Mouse (Mus musculus) kidney, embryonic 15.5 days (tissue): ENCODE results near the gene Col6a1. TPM values are rescaled to one million over a fixed set of nuclear protein-coding genes. Genes with fewer than 3 reads are reported as not detected.
A peak's percentile ranks its signal among the peaks of the same experiment; 100 is the strongest.

Source experiments
- ATAC-seq: fragments of 200-750 bp; cut with Nextera tagmentation; replicated peaks from 2 replicates; pipeline ENCODE4 v1.8.0; 2017; ENCODE audit warnings: moderate TSS enrichment; ENCODE audit not compliant: low FRiP score
- H3K27ac ChIP-seq: fragments of 300-500 bp; sonication (generic); 2 replicates; pipeline ENCODE4 v1.5.1; 2015; ENCODE audit warnings: mild to moderate bottlenecking, inconsistent platforms
- H3K27me3 ChIP-seq: fragments of 300-500 bp; sonication (generic); 2 replicates; pipeline ENCODE4 v1.6.1; 2015; ENCODE audit warnings: inconsistent platforms
- H3K36me3 ChIP-seq: fragments of 300-500 bp; sonication (generic); 2 replicates; pipeline ENCODE4 v1.6.1; 2015; ENCODE audit warnings: inconsistent platforms
- H3K4me1 ChIP-seq: fragments of 300-500 bp; sonication (generic); 2 replicates; pipeline ENCODE4 v1.6.1; 2015; ENCODE audit warnings: inconsistent platforms
- H3K4me2 ChIP-seq: fragments of 300-500 bp; sonication (generic); 2 replicates; pipeline ENCODE4 v1.6.1; 2015; ENCODE audit warnings: moderate library complexity, mild to moderate bottlenecking, inconsistent platforms
- H3K4me3 ChIP-seq: fragments of 300-500 bp; sonication (generic); replicated peaks from 2 replicates; pipeline ENCODE4 v1.5.1; 2015; ENCODE audit warnings: mild to moderate bottlenecking, inconsistent platforms
- H3K9ac ChIP-seq: fragments of 300-500 bp; sonication (generic); 2 replicates; pipeline ENCODE4 v1.6.1; 2015; ENCODE audit warnings: mild to moderate bottlenecking, inconsistent platforms
- H3K9me3 ChIP-seq: fragments of 300-500 bp; sonication (generic); replicated peaks from 2 replicates; pipeline ENCODE4 v1.6.1; 2016; ENCODE audit warnings: inconsistent platforms
- WGBS: fragments of 180-500 bp; shearing (Covaris S2); methylation state at CpG from one replicate; pipeline ENCODE4 v1.1.7; 2015; ENCODE audit warnings: mixed read lengths; 5-methylcytosine and 5-hydroxymethylcytosine counted together
- polyA plus RNA-seq: library from polyadenylated mRNA; unstranded; fragments of >200 nt; fragmentation: Nextera tagmentation; extraction: Ambion mirVana; gene quantifications from 2 replicates; pipeline ENCODE4 v1.2.1, GENCODE M21; 2015

Col6a1 gene
- polyA plus RNA-seq, 1 experiment from 2014 or later: 112 TPM

DNA sequence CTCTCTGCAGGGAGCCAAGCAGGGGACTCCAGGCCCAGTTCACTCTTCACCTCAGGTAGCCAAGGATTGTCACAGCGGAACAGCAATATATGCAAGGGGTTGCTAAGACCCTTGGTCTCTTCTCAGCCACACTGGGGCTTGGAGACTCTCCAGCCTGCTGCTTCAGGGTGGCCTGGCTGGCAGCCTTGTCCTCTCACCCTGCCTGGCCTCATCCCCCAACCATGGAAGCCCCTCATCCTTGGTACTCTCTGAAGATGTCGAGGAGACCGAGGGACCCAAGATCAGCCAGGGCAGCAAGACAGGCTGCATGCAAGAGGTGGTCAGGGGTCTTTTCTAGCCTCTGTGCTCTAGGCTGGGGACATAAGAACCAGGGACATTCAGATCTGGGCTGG lies 7.7 kb upstream of the Col6a1 start:
- Histone ChIP-seq H3K9me3 (no peaks in the 10 kb centered on the region), H3K4me2 (peak overlapping the region; percentile 43), H3K36me3 (no peaks in the 10 kb centered on the region), H3K4me3 (0 out of 2 replicates have a peak overlapping the region, but pooled peaks have one; percentile 8), H3K9ac (0 out of 2 replicates have a peak overlapping the region, but pooled peaks have one; percentile 29), H3K27me3 (no peaks in the 10 kb centered on the region), H3K4me1 (peaks cover 28% of the 10 kb centered on the region), H3K27ac (peak overlapping the region; percentile 85)
- WGBS: 48% methylated on average over 3 of the region's 3 CpGs
- ATAC-seq: no peak

GRCm38 (mm10) chr10:76732881-76733676 lies 7.1 kb upstream of the Col6a1 start:
- 14% methylated on average over 17 of the region's 17 CpGs for WGBS
- no peaks in the 10 kb centered on the region for H3K9me3 ChIP-seq
- no peaks in the 10 kb centered on the region for H3K36me3 ChIP-seq
- H3K4me3 ChIP-seq: 0 out of 2 replicates have a peak overlapping the region, but pooled peaks have one; percentile 8
- H3K4me1 ChIP-seq: peaks cover 32% of the 10 kb centered on the region
- ATAC-seq: peak; percentile 81
- peak overlapping the region; percentile 43 for H3K4me2 ChIP-seq
- peak overlapping the region; percentile 85 for H3K27ac ChIP-seq
- H3K27me3 ChIP-seq: no peaks in the 10 kb centered on the region
- H3K9ac ChIP-seq: 0 out of 2 replicates have a peak overlapping the region, but pooled peaks have one; percentile 29

DNA sequence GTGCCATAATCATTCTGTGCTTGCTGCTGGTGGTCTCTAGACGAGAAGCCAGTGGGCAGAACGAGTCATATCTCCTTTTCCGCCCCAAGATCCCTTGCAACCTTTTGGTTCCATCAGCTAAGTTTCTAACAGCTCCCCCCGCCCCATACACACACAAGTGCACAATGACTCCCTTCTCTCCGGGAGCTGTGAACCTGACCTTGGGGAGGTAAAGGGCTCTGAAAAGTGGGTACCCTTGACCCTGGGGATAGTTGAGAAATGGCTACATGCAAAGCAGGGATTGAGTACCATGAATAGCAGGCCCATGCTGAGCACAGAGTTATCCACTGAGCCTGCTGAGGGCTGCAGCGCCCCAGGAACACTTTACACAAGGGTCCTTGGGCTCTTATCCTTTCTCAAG lies 6.4 kb upstream of the Col6a1 start:
- Histone ChIP-seq H3K4me1 (peaks cover 32% of the 10 kb centered on the region), H3K9ac (no peak overlapping the region)
- ATAC-seq: no peak

GRCm38 (mm10) chr10:76731621-76732239 lies 5.8 kb upstream of the Col6a1 start:
- no peak overlapping the region for H3K9ac ChIP-seq
- H3K27ac ChIP-seq: peak overlapping the region; percentile 85
- peaks cover 32% of the 10 kb centered on the region for H3K4me1 ChIP-seq
- 53% methylated on average over 20 of the region's 20 CpGs for WGBS
- ATAC-seq: no peak
- no peak overlapping the region for H3K4me3 ChIP-seq
- H3K27me3 ChIP-seq: no peaks in the 10 kb centered on the region
- no peaks in the 10 kb centered on the region for H3K9me3 ChIP-seq
- H3K36me3 ChIP-seq: no peaks in the 10 kb centered on the region
- H3K4me2 ChIP-seq: no peak overlapping the region

More for the DNA sequence above, 6.4 kb upstream of the Col6a1 start:
- Histone ChIP-seq H3K36me3 (no peaks in the 10 kb centered on the region), H3K4me3 (no peak overlapping the region), H3K9me3 (no peaks in the 10 kb centered on the region), H3K27me3 (no peaks in the 10 kb centered on the region), H3K4me2 (no peak overlapping the region; the same call in 1 of the 2 replicates), H3K27ac (peak overlapping the region; percentile 85)
- WGBS: 66% methylated on average over 6 of the region's 6 CpGs

DNA sequence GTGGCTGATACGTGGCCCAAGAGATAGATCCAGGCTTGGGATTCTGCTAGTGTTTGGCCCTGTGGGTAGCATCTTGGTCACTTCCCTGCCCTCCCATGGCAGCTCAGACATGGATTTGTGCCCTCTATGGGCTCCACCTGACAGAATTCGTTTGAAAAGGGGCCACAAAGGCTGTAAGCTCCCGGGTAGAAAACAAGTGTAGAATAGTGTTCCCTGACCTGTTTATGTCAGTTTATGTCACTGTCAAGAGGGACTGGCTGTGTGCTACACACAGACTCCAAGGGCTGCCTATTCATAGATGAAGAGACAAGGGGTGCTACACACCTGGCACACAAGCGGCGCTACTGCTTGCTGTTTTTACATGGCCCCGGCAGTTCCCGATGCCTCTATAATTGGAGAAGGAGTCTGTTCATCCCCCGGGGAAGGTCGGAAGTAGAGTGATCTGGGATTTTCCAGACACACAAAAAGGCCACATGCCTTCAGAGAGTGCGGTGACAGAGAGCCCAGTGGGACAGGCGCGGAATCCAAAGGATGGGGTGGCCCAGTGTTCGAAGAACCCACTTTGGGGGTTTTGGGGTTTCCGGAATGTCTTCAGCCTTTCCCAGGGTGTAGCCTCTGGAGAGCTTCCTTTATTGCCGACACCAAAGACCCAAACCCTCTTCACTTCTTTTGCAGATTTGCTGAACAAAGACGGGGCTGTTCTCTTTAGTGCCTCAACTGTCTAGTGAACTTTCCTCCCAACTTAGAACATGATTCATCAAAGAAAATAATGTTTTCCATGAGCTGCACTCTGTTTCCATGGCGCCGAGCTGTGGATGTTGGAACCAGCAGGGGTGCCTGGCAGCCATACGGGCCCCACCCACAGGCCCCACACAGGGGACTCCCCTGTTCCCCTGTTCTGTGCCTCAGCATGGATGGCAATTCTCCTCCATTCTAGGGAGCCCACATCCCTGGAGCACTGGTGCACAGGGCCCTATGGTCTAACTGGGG lies 4.0 kb upstream of the Col6a1 start:
- 82% methylated on average over 19 of the region's 19 CpGs for WGBS
- peaks cover 32% of the 10 kb centered on the region for H3K4me1 ChIP-seq
- H3K27ac ChIP-seq: no peak overlapping the region
- no peak overlapping the region for H3K4me2 ChIP-seq
- no peaks in the 10 kb centered on the region for H3K36me3 ChIP-seq
- H3K4me3 ChIP-seq: no peak overlapping the region
- H3K9me3 ChIP-seq: no peaks in the 10 kb centered on the region
- no peak for ATAC-seq
- H3K9ac ChIP-seq: no peak overlapping the region
- H3K27me3 ChIP-seq: no peaks in the 10 kb centered on the region

DNA sequence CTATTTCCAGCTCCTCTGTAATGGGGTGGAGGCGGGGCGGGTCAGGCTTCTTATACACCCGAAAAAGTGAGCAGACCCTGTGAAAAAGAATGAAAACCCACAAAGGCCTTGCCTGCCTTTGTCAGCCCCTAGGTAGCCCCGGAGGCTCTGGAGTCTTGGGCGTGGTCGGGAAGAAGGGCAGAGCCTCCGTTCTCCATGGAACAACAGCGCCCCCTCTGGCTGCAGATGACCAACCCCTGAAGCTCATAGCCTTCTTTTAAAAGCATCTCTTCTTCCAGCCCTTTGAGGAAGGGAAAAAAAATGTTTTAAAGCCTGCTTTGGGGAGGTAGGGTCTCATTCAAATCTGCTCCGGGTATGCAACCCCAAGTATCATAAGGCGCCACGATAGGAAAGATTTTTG lies 2.4 kb upstream of the Col6a1 start:
- Histone ChIP-seq H3K36me3 (no peaks in the 10 kb centered on the region), H3K9ac (no peak overlapping the region), H3K27me3 (no peaks in the 10 kb centered on the region), H3K9me3 (no peaks in the 10 kb centered on the region), H3K4me3 (no peak overlapping the region), H3K27ac (no peak overlapping the region), H3K4me1 (peaks cover 28% of the 10 kb centered on the region), H3K4me2 (peak overlapping the region; percentile 38)
- no peak for ATAC-seq
- WGBS: 20% methylated on average over 11 of the region's 11 CpGs

DNA sequence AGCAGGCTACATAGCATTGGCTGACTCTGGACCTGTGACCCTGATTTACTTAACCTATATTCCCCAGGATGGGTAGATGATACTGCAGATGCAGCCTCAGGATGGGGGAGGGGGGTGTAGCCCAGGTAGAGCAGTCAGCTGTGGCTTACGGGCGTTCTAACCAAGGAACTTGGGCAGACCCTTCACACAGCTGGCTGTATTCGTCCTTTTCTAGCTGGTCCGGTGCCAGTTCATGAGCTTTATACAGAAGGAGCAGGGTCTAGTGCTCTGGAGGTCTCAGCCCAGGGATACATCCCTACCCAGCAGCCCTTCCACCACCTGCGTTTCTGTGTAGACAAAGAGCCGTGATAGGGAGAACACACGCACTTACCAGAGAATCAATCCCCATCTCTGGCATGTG lies 1.3 kb upstream of the Col6a1 start:
- ATAC-seq: no peak
- Histone ChIP-seq H3K27ac (no peak overlapping the region), H3K9me3 (no peaks in the 10 kb centered on the region), H3K4me1 (peaks cover 18% of the 10 kb centered on the region), H3K27me3 (no peaks in the 10 kb centered on the region), H3K4me3 (no peak overlapping the region), H3K36me3 (no peaks in the 10 kb centered on the region), H3K4me2 (no peak overlapping the region), H3K9ac (no peak overlapping the region)
- 92% methylated on average over 7 of the region's 7 CpGs for WGBS

GRCm38 (mm10) chr10:76726866-76727265 lies 898 bp upstream of the Col6a1 start:
- Histone ChIP-seq H3K4me3 (no peak overlapping the region), H3K4me1 (peaks cover 14% of the 10 kb centered on the region), H3K36me3 (no peaks in the 10 kb centered on the region), H3K9me3 (no peaks in the 10 kb centered on the region), H3K27ac (0 out of 2 replicates have a peak overlapping the region, but pooled peaks have one; percentile 54), H3K27me3 (no peaks in the 10 kb centered on the region), H3K9ac (no peak overlapping the region), H3K4me2 (no peak overlapping the region)
- WGBS: 89% methylated on average over 4 of the region's 4 CpGs
- ATAC-seq: no peak

GRCm38 (mm10) chr10:76725097-76725496 lies 871 bp downstream of the Col6a1 start:
- 0 out of 2 replicates have a peak overlapping the region, but pooled peaks have one; percentile 54 for H3K27ac ChIP-seq
- peak overlapping the region; percentile 45 for H3K4me2 ChIP-seq
- peaks cover 3% of the 10 kb centered on the region; the same call in 1 of the 2 replicates for H3K36me3 ChIP-seq
- peak overlapping the region; percentile 12; the same call in 1 of the 2 replicates for H3K9ac ChIP-seq
- no peak for ATAC-seq
- 87% methylated on average over 2 of the region's 2 CpGs for WGBS
- no peaks in the 10 kb centered on the region for H3K27me3 ChIP-seq
- H3K4me3 ChIP-seq: peak overlapping the region; percentile 38
- H3K4me1 ChIP-seq: peaks cover 14% of the 10 kb centered on the region
- no peaks in the 10 kb centered on the region for H3K9me3 ChIP-seq

DNA sequence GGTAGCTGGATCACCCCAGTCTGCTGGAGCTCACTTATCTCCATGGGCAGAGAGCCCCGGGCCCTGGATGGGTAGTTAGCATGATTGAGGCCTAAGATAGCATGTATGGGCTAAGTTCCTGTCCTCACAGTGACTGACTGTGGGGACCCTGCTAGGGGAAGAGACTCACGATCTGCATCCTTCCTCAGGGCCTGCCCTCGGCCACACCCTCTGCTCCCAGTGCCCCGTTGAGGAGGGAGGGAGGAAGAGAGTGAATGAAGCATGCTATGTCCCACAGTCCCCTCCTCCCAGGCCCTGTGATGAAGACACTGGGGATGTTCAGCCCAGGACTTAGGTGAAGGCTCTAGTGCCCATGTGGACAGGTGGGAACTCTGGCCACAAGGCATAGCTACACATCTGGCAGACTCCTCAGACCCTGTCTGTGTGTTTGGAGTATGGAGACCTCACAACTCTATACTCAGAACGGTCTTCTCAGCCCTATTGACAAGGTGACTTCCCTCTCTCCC lies 1.7 kb downstream of the Col6a1 start:
- Histone ChIP-seq H3K27me3 (no peaks in the 10 kb centered on the region), H3K27ac (no peak overlapping the region), H3K4me2 (peak overlapping the region; percentile 45), H3K4me3 (peak overlapping the region; percentile 38; the same call in 1 of the 2 replicates), H3K36me3 (peaks cover 3% of the 10 kb centered on the region; the same call in 1 of the 2 replicates), H3K9ac (no peak overlapping the region), H3K4me1 (peaks cover 14% of the 10 kb centered on the region), H3K9me3 (no peaks in the 10 kb centered on the region)
- no peak for ATAC-seq
- WGBS: 48% methylated on average over 5 of the region's 5 CpGs

- WGBS: 85% methylated on average over 18 of the region's 18 CpGs
- Histone ChIP-seq H3K4me2 (no peak overlapping the region), H3K4me1 (peaks cover 10% of the 10 kb centered on the region; the same call in 1 of the 2 replicates), H3K9ac (no peak overlapping the region), H3K4me3 (no peak overlapping the region), H3K36me3 (peaks cover 3% of the 10 kb centered on the region; the same call in 1 of the 2 replicates), H3K27ac (no peak overlapping the region), H3K27me3 (no peaks in the 10 kb centered on the region), H3K9me3 (no peaks in the 10 kb centered on the region)
- no peak for ATAC-seq
Measured at GRCm38 (mm10) chr10:76722751-76723450, 3.1 kb downstream of the Col6a1 start.
